Mouse (Mus musculus): Measurements from ENCODE around the gene Zfp768. TPM values are rescaled to one million over a fixed set of nuclear protein-coding genes. Genes with fewer than 3 reads are reported as not detected.
"Not testable (repeated sequence)": the region's sequence is repeated elsewhere in the genome, so short reads cannot be mapped to it uniquely, and the experiment has no call there.

Gene Zfp768
- polyA plus RNA-seq, 1 experiment from 2014 or later: 5.5 TPM

- Histone ChIP-seq H3K27me3 (ENCODE audit: control insufficient read depth, insufficient read depth, low read length) (no peaks in the 10 kb centered on the region), H3K27ac (ENCODE audit: low read depth, low read length) (no peak overlapping the region), H3K4me3 (ENCODE audit: low read depth, low read length) (peak overlapping the region; percentile 89), H3K4me1 (replicated peaks; ENCODE audit: control insufficient read depth, insufficient read depth, low read length) (peaks cover 5% of the 10 kb centered on the region; the same call in 1 of the 2 replicates), H3K36me3 (ENCODE audit: control insufficient read depth, insufficient read depth, low read length) (0 out of 2 replicates have a peak, but pooled peaks cover 2% of the 10 kb centered on the region), H3K9me3 (ENCODE audit: control insufficient read depth, low read length) (no peaks in the 10 kb centered on the region), H3K9ac (ENCODE audit: low read length) (peak overlapping the region; percentile 95), H3K4me2 (ENCODE audit: low read depth, low read length, severe bottlenecking) (peak overlapping the region; percentile 81)
- no peak for ATAC-seq (replicated peaks; ENCODE audit: low FRiP score)
- 92% methylated on average over 8 of the region's 8 CpGs for WGBS
- DNase-seq (ENCODE audit: low spot score): no peak
Observed at GRCm38 (mm10) chr7:127344371-127344770, 1.0 kb downstream of the Zfp768 start.

GRCm38 (mm10) chr7:127343351-127344019, 1.9 kb downstream of the Zfp768 start:
- H3K4me1 ChIP-seq (replicated peaks; ENCODE audit: control insufficient read depth, insufficient read depth, low read length): peaks cover 5% of the 10 kb centered on the region; the same call in 1 of the 2 replicates
- H3K4me3 ChIP-seq (ENCODE audit: low read depth, low read length): no peak overlapping the region
- WGBS: 94% methylated on average over 38 of the region's 38 CpGs
- no peaks in the 10 kb centered on the region for H3K9me3 ChIP-seq (ENCODE audit: control insufficient read depth, low read length)
- 0 out of 2 replicates have a peak, but pooled peaks cover 2% of the 10 kb centered on the region for H3K36me3 ChIP-seq (ENCODE audit: control insufficient read depth, insufficient read depth, low read length)
- H3K27ac ChIP-seq (ENCODE audit: low read depth, low read length): no peak overlapping the region
- H3K4me2 ChIP-seq (ENCODE audit: low read depth, low read length, severe bottlenecking): no peak overlapping the region
- H3K9ac ChIP-seq (ENCODE audit: low read length): no peak overlapping the region
- H3K27me3 ChIP-seq (ENCODE audit: control insufficient read depth, insufficient read depth, low read length): no peaks in the 10 kb centered on the region
- DNase-seq (ENCODE audit: low spot score) (no peak), ATAC-seq (replicated peaks; ENCODE audit: low FRiP score) (no peak)

GRCm38 (mm10) chr7:127342888-127343287, 2.5 kb downstream of the Zfp768 start:
- Histone ChIP-seq H3K36me3 (ENCODE audit: control insufficient read depth, insufficient read depth, low read length) (0 out of 2 replicates have a peak, but pooled peaks cover 2% of the 10 kb centered on the region), H3K27me3 (ENCODE audit: control insufficient read depth, insufficient read depth, low read length) (no peaks in the 10 kb centered on the region), H3K9ac (ENCODE audit: low read length) (no peak overlapping the region), H3K4me1 (replicated peaks; ENCODE audit: control insufficient read depth, insufficient read depth, low read length) (peaks cover 5% of the 10 kb centered on the region; the same call in 1 of the 2 replicates), H3K4me2 (ENCODE audit: low read depth, low read length, severe bottlenecking) (no peak overlapping the region), H3K9me3 (ENCODE audit: control insufficient read depth, low read length) (no peaks in the 10 kb centered on the region), H3K27ac (ENCODE audit: low read depth, low read length) (no peak overlapping the region), H3K4me3 (ENCODE audit: low read depth, low read length) (no peak overlapping the region)
- DNase-seq (ENCODE audit: low spot score) (no peak), ATAC-seq (replicated peaks; ENCODE audit: low FRiP score) (no peak)
- WGBS: 96% methylated on average over 7 of the region's 7 CpGs

GRCm38 (mm10) chr7:127342332-127342731, 3.1 kb downstream of the Zfp768 start:
- Histone ChIP-seq H3K9ac (ENCODE audit: low read length) (no peak overlapping the region), H3K4me2 (ENCODE audit: low read depth, low read length, severe bottlenecking) (no peak overlapping the region), H3K4me1 (replicated peaks; ENCODE audit: control insufficient read depth, insufficient read depth, low read length) (peaks cover 5% of the 10 kb centered on the region; the same call in 1 of the 2 replicates), H3K9me3 (ENCODE audit: control insufficient read depth, low read length) (no peaks in the 10 kb centered on the region), H3K27me3 (ENCODE audit: control insufficient read depth, insufficient read depth, low read length) (no peaks in the 10 kb centered on the region), H3K27ac (ENCODE audit: low read depth, low read length) (no peak overlapping the region), H3K36me3 (ENCODE audit: control insufficient read depth, insufficient read depth, low read length) (0 out of 2 replicates have a peak, but pooled peaks cover 2% of the 10 kb centered on the region), H3K4me3 (ENCODE audit: low read depth, low read length) (no peak overlapping the region)
- ATAC-seq (replicated peaks; ENCODE audit: low FRiP score): no peak
- no peak for DNase-seq (ENCODE audit: low spot score)
- WGBS: 69% methylated on average over 4 of the region's 4 CpGs

GRCm38 (mm10) chr7:127341861-127342260, 3.5 kb downstream of the Zfp768 start:
- not testable (repeated sequence) for H3K4me3 ChIP-seq (ENCODE audit: low read depth, low read length); H3K27me3 ChIP-seq (ENCODE audit: control insufficient read depth, insufficient read depth, low read length); H3K27ac ChIP-seq (ENCODE audit: low read depth, low read length); H3K9me3 ChIP-seq (ENCODE audit: control insufficient read depth, low read length); H3K4me2 ChIP-seq (ENCODE audit: low read depth, low read length, severe bottlenecking); H3K4me1 ChIP-seq (replicated peaks; ENCODE audit: control insufficient read depth, insufficient read depth, low read length); H3K9ac ChIP-seq (ENCODE audit: low read length); DNase-seq (ENCODE audit: low spot score); ATAC-seq (replicated peaks; ENCODE audit: low FRiP score); H3K36me3 ChIP-seq (ENCODE audit: control insufficient read depth, insufficient read depth, low read length)
- 89% methylated on average over 6 of the region's 6 CpGs for WGBS

GRCm38 (mm10) chr7:127341356-127341755, 4.0 kb downstream of the Zfp768 start:
- Histone ChIP-seq H3K9me3 (ENCODE audit: control insufficient read depth, low read length) (no peaks in the 10 kb centered on the region), H3K4me3 (ENCODE audit: low read depth, low read length) (no peak overlapping the region), H3K9ac (ENCODE audit: low read length) (no peak overlapping the region), H3K36me3 (ENCODE audit: control insufficient read depth, insufficient read depth, low read length) (0 out of 2 replicates have a peak, but pooled peaks cover 2% of the 10 kb centered on the region), H3K4me1 (replicated peaks; ENCODE audit: control insufficient read depth, insufficient read depth, low read length) (peaks cover 5% of the 10 kb centered on the region; the same call in 1 of the 2 replicates), H3K27me3 (ENCODE audit: control insufficient read depth, insufficient read depth, low read length) (no peaks in the 10 kb centered on the region), H3K4me2 (ENCODE audit: low read depth, low read length, severe bottlenecking) (no peak overlapping the region), H3K27ac (ENCODE audit: low read depth, low read length) (no peak overlapping the region)
- DNase-seq (ENCODE audit: low spot score) (no peak), ATAC-seq (replicated peaks; ENCODE audit: low FRiP score) (no peak)
- WGBS: 96% methylated on average over 8 of the region's 8 CpGs

- no peak for DNase-seq (ENCODE audit: low spot score)
- H3K9me3 ChIP-seq (ENCODE audit: control insufficient read depth, low read length): no peaks in the 10 kb centered on the region
- 79% methylated on average over 4 of the region's 4 CpGs for WGBS
- H3K4me1 ChIP-seq (replicated peaks; ENCODE audit: control insufficient read depth, insufficient read depth, low read length): no peaks in the 10 kb centered on the region
- H3K27ac ChIP-seq (ENCODE audit: low read depth, low read length): no peak overlapping the region
- no peak overlapping the region for H3K4me2 ChIP-seq (ENCODE audit: low read depth, low read length, severe bottlenecking)
- no peaks in the 10 kb centered on the region for H3K27me3 ChIP-seq (ENCODE audit: control insufficient read depth, insufficient read depth, low read length)
- ATAC-seq (replicated peaks; ENCODE audit: low FRiP score): no peak
- H3K36me3 ChIP-seq (ENCODE audit: control insufficient read depth, insufficient read depth, low read length): 0 out of 2 replicates have a peak, but pooled peaks cover 2% of the 10 kb centered on the region
- no peak overlapping the region for H3K9ac ChIP-seq (ENCODE audit: low read length)
- no peak overlapping the region for H3K4me3 ChIP-seq (ENCODE audit: low read depth, low read length)
Observed at GRCm38 (mm10) chr7:127337636-127338035, 7.8 kb downstream of the Zfp768 start.

- DNase-seq (ENCODE audit: low spot score) (no peak), ATAC-seq (replicated peaks; ENCODE audit: low FRiP score) (no peak)
- WGBS: 93% methylated on average over 4 of the region's 4 CpGs
- Histone ChIP-seq H3K9me3 (ENCODE audit: control insufficient read depth, low read length) (no peaks in the 10 kb centered on the region), H3K9ac (ENCODE audit: low read length) (no peak overlapping the region), H3K27me3 (ENCODE audit: control insufficient read depth, insufficient read depth, low read length) (no peaks in the 10 kb centered on the region), H3K4me1 (replicated peaks; ENCODE audit: control insufficient read depth, insufficient read depth, low read length) (no peaks in the 10 kb centered on the region), H3K4me3 (ENCODE audit: low read depth, low read length) (no peak overlapping the region), H3K27ac (ENCODE audit: low read depth, low read length) (no peak overlapping the region), H3K36me3 (ENCODE audit: control insufficient read depth, insufficient read depth, low read length) (no peaks in the 10 kb centered on the region), H3K4me2 (ENCODE audit: low read depth, low read length, severe bottlenecking) (no peak overlapping the region)
Observed at GRCm38 (mm10) chr7:127335604-127336003, 9.8 kb downstream of the Zfp768 start.

- no peak overlapping the region for H3K27ac ChIP-seq (ENCODE audit: low read depth, low read length)
- H3K9ac ChIP-seq (ENCODE audit: low read length): no peak overlapping the region
- no peak overlapping the region for H3K4me3 ChIP-seq (ENCODE audit: low read depth, low read length)
- H3K9me3 ChIP-seq (ENCODE audit: control insufficient read depth, low read length): no peaks in the 10 kb centered on the region
- no peak overlapping the region for H3K4me2 ChIP-seq (ENCODE audit: low read depth, low read length, severe bottlenecking)
- H3K27me3 ChIP-seq (ENCODE audit: control insufficient read depth, insufficient read depth, low read length): no peaks in the 10 kb centered on the region
- DNase-seq (ENCODE audit: low spot score) (no peak), ATAC-seq (replicated peaks; ENCODE audit: low FRiP score) (no peak)
- no peaks in the 10 kb centered on the region for H3K4me1 ChIP-seq (replicated peaks; ENCODE audit: control insufficient read depth, insufficient read depth, low read length)
- H3K36me3 ChIP-seq (ENCODE audit: control insufficient read depth, insufficient read depth, low read length): no peaks in the 10 kb centered on the region
- 84% methylated on average over 6 of the region's 6 CpGs for WGBS
Observed at GRCm38 (mm10) chr7:127333240-127333639, 12.1 kb downstream of the Zfp768 start.
